Mouse (Mus musculus): ENCODE results near the gene Brpf1. TPM values are rescaled to one million over a fixed set of nuclear protein-coding genes. Genes with fewer than 3 reads are reported as not detected.
A peak's percentile ranks its signal among the peaks of the same experiment; 100 is the strongest.

Brpf1 gene
- total RNA-seq (2022), result 10 to 100 TPM; 13.2 to 16.0 (median 14.7) TPM

DNA sequence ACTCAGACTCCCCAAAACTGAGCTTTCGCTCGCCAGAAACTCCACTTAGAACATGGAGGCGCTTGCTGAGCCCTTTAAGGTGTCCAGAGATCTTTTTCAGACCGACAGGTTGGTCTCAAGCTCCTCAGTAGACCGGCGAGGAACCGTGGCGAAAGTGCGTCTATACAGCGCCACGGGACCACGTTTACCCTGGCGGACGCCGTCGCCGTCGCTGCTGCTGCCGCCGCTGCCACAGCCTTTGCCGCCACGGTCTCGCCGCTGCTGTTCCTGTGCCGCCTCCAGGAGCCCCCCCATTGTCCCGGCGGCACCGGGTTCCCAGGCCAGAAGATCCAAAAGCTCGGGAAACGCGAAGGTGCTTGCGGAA is at the start of gene Brpf1:
Gene Brpf1 (plus strand): TSS at position 152 of the 364 bp plus-strand sequence.
- no peak for DNase-seq (ENCODE audit: low spot score)

DNA sequence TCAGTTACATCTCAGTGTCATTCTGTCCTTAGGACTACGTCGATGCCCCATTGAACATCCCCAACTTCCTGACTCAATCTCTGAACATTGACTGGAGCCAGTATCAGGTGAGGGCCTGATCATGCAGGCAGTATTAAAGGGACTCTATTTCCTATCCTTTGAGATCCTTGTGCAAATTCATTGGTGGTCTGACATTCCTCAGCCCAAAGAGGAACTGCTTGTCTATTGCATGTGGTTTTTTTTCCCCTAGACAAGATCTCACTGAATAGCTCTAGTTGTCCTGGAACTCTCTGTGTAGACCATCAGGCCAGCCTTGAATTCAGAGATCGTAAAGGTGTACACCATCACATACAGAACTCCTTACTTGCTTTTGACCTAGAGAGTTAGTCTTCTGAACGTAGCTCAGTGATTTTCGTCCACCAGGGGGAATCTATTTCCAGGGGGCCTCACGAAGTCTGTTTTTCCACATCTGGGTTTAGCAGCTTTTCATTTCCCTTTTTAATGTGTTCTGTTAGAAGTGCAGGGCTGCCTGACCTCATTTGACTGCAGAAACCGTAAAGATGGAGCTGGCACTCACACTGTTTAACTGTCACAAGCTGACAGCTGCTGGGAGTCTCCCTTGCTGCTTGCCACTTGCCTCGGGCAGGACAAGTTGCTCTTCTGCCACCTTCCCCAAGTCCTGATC is 45.6 kb upstream of the Brpf1 start:
- DNase-seq (ENCODE audit: low spot score), result no peak

- DNase-seq (ENCODE audit: low spot score), result no peak
Observed at GRCm38 (mm10) chr6:113263531-113263930, 43.4 kb upstream of the Brpf1 start.

DNA sequence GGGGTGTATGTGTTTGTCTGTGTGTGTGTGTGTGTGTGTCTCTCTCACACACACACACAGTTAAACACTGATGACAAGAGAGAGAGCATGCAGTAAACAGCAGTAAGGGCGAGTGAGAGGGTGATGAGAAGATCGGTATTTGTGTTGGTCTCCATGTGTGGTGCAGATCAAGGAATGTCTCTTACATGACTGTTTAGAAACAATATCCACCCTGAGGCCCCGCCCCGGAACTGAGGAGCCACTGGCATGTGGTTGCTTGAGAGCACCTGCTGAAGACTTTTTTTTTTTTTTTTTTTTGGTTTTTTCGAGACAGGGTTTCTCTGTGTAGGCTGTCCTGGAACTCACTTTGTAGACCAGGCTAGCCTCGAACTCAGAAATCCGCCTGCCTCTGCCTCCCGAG is 42.5 kb upstream of the Brpf1 start:
- no peak for DNase-seq (ENCODE audit: low spot score)

- no peak for DNase-seq (ENCODE audit: low spot score)
Observed at GRCm38 (mm10) chr6:113266996-113267655, 39.8 kb upstream of the Brpf1 start.

DNA sequence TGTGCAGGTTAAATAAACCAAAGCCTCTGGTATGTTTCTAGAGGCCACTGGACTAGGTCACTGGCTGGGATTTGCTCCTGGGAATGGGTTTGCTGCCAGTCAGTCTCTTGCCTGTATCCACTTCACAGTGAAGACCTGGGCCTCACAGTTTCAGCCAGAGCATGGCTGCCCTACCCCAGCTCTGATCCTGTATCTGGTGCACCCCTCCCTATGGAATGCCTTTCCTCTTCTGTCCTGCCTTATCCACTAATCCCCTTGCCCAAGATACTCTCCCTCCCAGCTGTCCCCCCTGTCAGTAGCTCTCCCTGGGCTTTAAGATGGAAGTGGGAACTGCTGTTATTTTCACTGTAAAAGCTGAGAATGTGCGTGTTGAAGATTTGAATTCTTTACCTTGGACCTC is 38.9 kb upstream of the Brpf1 start:
- no peak for DNase-seq (ENCODE audit: low spot score)

GRCm38 (mm10) chr6:113272365-113272764 is 34.6 kb upstream of the Brpf1 start:
- DNase-seq (ENCODE audit: low spot score), result no peak

GRCm38 (mm10) chr6:113276846-113277245 is 30.1 kb upstream of the Brpf1 start:
- DNase-seq (ENCODE audit: low spot score), result no peak

- DNase-seq (ENCODE audit: low spot score), result no peak
Observed at GRCm38 (mm10) chr6:113281676-113282075, 25.3 kb upstream of the Brpf1 start.

DNA sequence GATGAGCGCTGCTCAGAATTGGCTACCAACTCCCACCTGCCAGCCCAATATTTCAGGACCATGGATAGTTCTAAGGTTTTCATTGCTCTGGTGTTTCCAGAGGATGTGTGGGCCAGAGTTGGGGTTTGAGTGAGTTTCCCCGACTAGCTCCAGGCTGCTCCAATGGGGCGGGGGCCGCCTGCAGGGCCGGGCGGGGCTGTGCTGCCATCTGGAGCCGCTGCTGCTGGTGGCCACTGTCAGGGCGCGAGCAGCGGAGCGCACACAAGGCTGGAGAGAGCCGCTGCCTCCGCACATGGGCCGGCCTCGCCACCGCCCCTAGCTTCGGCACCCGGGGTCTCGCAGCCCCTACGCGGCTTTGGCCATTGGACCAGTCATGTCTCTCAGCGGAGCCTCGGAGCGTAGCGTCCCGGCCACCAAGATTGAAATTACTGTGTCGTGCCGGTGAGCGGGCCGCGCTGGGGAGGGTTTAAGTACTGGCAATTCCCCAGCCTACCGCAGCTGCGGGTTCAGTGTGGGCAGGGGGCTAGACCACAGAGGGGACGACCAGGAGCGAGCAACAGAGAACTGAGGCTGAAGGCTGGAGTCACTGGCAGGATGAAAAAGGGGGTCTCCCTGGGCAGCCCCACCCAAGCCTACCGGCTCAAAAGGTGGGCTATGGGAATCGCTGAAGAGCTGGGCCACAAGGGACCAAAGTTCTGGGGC is 24.7 kb upstream of the Brpf1 start, which contains the start of gene Cpne9:
Gene Cpne9 (plus strand): TSS at position 207 of the 702 bp plus-strand sequence.
- no peak for DNase-seq (ENCODE audit: low spot score)

DNA sequence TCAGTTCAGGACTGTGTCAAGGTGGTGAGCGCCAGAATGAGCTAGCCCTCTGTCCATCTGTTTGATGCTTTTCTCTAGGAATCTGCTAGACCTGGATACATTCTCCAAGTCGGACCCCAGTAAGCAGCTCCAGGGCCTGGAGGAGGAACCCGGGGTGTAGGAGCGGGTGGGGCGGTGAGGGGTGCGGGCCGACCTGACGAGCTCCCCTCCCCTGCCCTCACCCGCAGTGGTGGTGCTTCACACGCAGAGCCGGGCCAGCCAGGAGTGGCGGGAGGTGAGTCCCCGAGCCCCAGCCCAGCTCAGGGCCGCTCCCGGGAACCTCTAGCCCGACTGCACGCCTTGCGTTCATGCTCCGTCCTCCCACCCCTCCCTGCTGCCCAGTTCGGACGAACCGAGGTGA is 24.0 kb upstream of the Brpf1 start:
- no peak for DNase-seq (ENCODE audit: low spot score)

DNA sequence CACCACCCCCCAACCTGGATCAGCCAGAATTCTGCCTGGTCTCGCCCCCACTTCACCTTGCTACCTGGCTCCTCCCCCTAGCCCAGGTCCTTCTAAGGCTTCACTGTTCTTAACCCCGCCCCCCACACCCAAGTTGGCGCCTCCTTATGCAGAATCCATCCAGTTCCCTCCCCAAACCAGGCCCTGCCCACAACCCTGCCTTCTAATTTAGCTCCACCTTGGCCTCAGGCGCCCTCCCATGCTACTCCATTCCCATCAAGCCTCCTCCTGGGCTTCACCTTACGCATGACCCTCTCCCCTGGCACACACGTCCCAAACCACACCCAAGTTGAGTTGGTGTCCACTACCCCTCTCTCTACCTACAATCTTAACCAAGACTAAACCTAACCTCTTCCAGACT is 23.4 kb upstream of the Brpf1 start:
- no peak for DNase-seq (ENCODE audit: low spot score)

- no peak for DNase-seq (ENCODE audit: low spot score)
Observed at GRCm38 (mm10) chr6:113284931-113285330, 22.0 kb upstream of the Brpf1 start.

GRCm38 (mm10) chr6:113286316-113286715 is 20.6 kb upstream of the Brpf1 start:
- DNase-seq (ENCODE audit: low spot score), result no peak

DNA sequence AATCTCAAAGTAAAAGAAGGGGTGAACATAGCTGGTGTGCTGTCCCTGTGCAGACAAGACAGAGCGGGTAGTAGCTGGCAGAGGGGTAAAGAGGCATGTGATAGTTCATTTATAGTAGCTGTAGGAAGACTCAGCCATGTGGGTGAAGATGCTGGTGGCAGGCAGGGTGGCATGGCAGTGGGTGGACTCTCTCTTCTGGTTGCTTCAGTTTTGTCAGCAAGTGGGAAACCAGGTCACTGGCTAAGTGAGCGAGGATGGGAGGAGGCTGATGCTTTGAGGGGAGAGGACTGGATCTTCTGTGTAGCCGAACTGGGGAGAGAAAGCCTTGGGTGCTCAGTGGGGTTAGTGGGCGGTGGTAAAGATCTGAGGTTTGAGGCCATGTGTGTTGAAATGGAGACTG is 19.7 kb upstream of the Brpf1 start:
- DNase-seq (ENCODE audit: low spot score), result no peak

GRCm38 (mm10) chr6:113289346-113289745 is 17.6 kb upstream of the Brpf1 start:
- no peak for DNase-seq (ENCODE audit: low spot score)

- DNase-seq (ENCODE audit: low spot score), result no peak
Observed at GRCm38 (mm10) chr6:113290346-113290745, 16.6 kb upstream of the Brpf1 start.

DNA sequence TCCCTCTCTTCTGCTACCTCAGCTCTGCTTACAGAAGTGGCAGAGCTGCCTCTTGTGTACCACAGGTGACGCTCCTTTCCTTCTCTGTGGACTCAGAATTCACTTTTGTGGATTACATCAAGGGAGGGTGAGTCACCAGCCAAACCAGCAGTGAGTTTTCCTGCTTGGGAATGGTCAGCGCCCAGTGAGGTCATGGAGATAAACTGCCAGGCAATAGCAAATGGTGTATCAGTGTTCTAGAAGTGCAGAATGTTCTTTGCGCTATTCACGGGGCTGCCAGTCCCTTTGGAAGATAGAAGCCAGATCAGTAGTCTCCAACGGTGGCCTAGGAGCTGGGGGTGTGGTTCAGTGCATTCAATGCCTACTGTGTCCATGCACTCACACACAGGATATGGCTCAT is 14.0 kb upstream of the Brpf1 start:
- DNase-seq (ENCODE audit: low spot score), result peak; percentile 31

GRCm38 (mm10) chr6:113296046-113296445 is 10.9 kb upstream of the Brpf1 start:
- DNase-seq (ENCODE audit: low spot score), result no peak

- no peak for DNase-seq (ENCODE audit: low spot score)
Observed at GRCm38 (mm10) chr6:113296639-113297038, 10.3 kb upstream of the Brpf1 start.

DNA sequence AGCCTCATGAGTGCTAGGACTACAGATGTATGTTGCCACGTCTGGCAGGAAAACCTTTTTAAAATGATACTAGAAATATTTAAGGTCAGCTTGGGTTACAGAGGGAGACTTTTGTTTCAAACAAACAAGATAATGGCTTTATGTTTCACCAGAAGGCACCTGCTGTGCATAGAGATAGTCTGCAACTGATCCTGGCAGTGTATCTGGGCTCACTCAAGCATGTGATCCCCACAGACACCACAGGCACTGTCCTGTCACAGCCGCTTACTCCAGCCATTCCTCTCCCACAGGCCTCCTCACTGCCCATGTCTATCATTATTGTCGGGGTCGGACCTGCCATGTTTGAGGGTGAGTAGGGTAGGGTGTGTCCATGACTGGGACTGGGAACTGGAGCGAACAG is 5.6 kb upstream of the Brpf1 start:
- no peak for DNase-seq (ENCODE audit: low spot score)

- peak; percentile 36 for DNase-seq (ENCODE audit: low spot score)
Observed at GRCm38 (mm10) chr6:113302258-113302657, 4.7 kb upstream of the Brpf1 start.

Data from heart, adult 8-10 months (tissue).